11 mouse cellular contexts compared by ENCODE assay signal in the genomic region with DNA sequence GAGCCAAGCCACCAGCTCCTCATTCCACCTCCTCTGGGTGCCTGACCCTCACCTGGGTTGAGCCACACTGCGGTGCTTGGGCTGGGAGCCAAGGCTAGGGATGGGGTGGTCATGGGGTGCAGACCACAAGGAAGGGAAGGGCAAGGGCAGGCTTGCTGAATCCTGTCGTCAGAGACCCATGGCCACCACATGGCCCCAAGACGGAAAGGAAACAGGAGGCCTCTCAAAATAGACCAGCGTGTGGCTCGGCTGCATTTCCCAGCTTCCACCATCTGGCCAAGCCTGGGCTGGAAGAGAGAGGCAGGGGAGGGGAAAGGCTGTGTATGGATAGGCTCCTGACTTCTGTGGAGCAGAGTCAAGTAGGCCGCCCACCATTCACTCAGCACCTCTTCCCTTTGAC. TPM values are rescaled to one million over a fixed set of nuclear protein-coding genes. Genes with fewer than 3 reads are reported as not detected.
DNase-seq lines count a peak whose midpoint lies in the region; ATAC-seq and TF ChIP-seq lines count a peak whose summit lies in the region.
"Had no signal": no experiment of that assay in that cellular context is flagged by ENCODE, and none has a peak within 500 bp of the region (broad histone marks: within the 10 kb centered on the region; RNA-seq: fewer than 3 reads in every experiment).

No protein-coding gene starts in this region.

- H3K27me3 ChIP-seq in heart, embryonic 10.5 days (ENCODE audit: insufficient read depth, poor library complexity, severe bottlenecking) = peaks cover 5% of the 10 kb centered on the region; the same call in 1 of the 2 replicates
- 0 out of 2 replicates have a peak, but pooled peaks cover 2% of the 10 kb centered on the region for H3K27me3 ChIP-seq in heart, postnatal 0 days (ENCODE audit: control insufficient read depth, insufficient read depth, low read length)
- H3K27me3 ChIP-seq in intestine, embryonic 16.5 days (replicated peaks; ENCODE audit: control insufficient read depth, insufficient read depth, low read length) = no peaks in the 10 kb centered on the region
- no peaks in the 10 kb centered on the region for H3K27me3 ChIP-seq in midbrain, embryonic 16.5 days (ENCODE audit: control insufficient read depth, insufficient read depth, low read depth, low read length)
- H3K27me3 ChIP-seq: forebrain, embryonic 15.5 days had no signal

- no peak overlapping the region for H3K4me2 ChIP-seq in heart, postnatal 0 days (ENCODE audit: low read depth, low read length)
- H3K4me2 ChIP-seq in intestine, embryonic 16.5 days (ENCODE audit: low read depth, low read length) = no peak overlapping the region
- H3K4me2 ChIP-seq in midbrain, embryonic 16.5 days (ENCODE audit: low read length) = no peak overlapping the region
- H3K4me2 ChIP-seq: forebrain, embryonic 15.5 days had no signal

- peaks cover 46% of the 10 kb centered on the region for H3K4me1 ChIP-seq in heart, embryonic 10.5 days
- peaks cover 12% of the 10 kb centered on the region for H3K4me1 ChIP-seq in heart, postnatal 0 days (ENCODE audit: control insufficient read depth, insufficient read depth)
- no peaks in the 10 kb centered on the region; the same call in 1 of the 2 replicates for H3K4me1 ChIP-seq in intestine, embryonic 16.5 days (ENCODE audit: control insufficient read depth, insufficient read depth, low read length)
- H3K4me1 ChIP-seq in midbrain, embryonic 16.5 days (ENCODE audit: control insufficient read depth, insufficient read depth, low read length) = peaks cover 14% of the 10 kb centered on the region

- DNase-seq in heart, embryonic 10.5 days (ENCODE audit: low spot score) = no peak
- DNase-seq in heart, postnatal 36 days = no peak
- peak; percentile 28 for DNase-seq in right cerebral cortex, adult 18-20 months
- DNase-seq in right cerebral cortex, postnatal 25 days = no peak
- no peak for DNase-seq in heart, postnatal 0 days (ENCODE audit: low spot score)
- DNase-seq: lung, postnatal 36 days had no signal

- TF ChIP-seq CTCF in heart, postnatal 0 days (IDR thresholded peaks at IDR 0.05; ENCODE audit: low read depth) = no peak

- WGBS in heart, embryonic 10.5 days = 41% methylated on average over 6 of the region's 6 CpGs
- WGBS in heart, postnatal 0 days = 18% methylated on average over 6 of the region's 6 CpGs
- 59% methylated on average over 6 of the region's 6 CpGs for WGBS in intestine, embryonic 16.5 days
- WGBS in midbrain, embryonic 16.5 days = 73% methylated on average over 6 of the region's 6 CpGs

- H3K27ac ChIP-seq in heart, embryonic 10.5 days = peak overlapping the region; percentile 47; the same call in 1 of the 2 replicates
- H3K27ac ChIP-seq in heart, postnatal 0 days (ENCODE audit: low read depth) = no peak overlapping the region
- H3K27ac ChIP-seq in intestine, embryonic 16.5 days (ENCODE audit: low read length) = no peak overlapping the region
- no peak overlapping the region for H3K27ac ChIP-seq in midbrain, embryonic 16.5 days (ENCODE audit: low read length)
- H3K27ac ChIP-seq: forebrain, embryonic 15.5 days; hindbrain, postnatal 0 days had no signal

- no peak for TF ChIP-seq EP300 in heart, postnatal 0 days (IDR thresholded peaks at IDR 0.05; ENCODE audit: low read depth)

- ATAC-seq in heart, postnatal 0 days (ENCODE audit: insufficient read depth, low read depth) = peak; percentile 24
- no peak for ATAC-seq in intestine, embryonic 16.5 days
- no peak for ATAC-seq in midbrain, embryonic 16.5 days
- ATAC-seq: forebrain, embryonic 15.5 days; hindbrain, postnatal 0 days had no signal

- no peaks in the 10 kb centered on the region for H3K9me3 ChIP-seq in heart, embryonic 10.5 days
- H3K9me3 ChIP-seq in heart, postnatal 0 days (replicated peaks; ENCODE audit: control insufficient read depth, low read length) = no peaks in the 10 kb centered on the region
- no peaks in the 10 kb centered on the region for H3K9me3 ChIP-seq in intestine, embryonic 16.5 days (ENCODE audit: control insufficient read depth, low read length)
- H3K9me3 ChIP-seq in midbrain, embryonic 16.5 days (replicated peaks; ENCODE audit: control insufficient read depth, low read length, poor library complexity, severe bottlenecking) = no peaks in the 10 kb centered on the region
- H3K9me3 ChIP-seq: forebrain, embryonic 15.5 days; G1E had no signal

- no peak overlapping the region for H3K4me3 ChIP-seq in heart, embryonic 10.5 days
- H3K4me3 ChIP-seq in heart, postnatal 0 days (ENCODE audit: low read depth, low read length) = no peak overlapping the region
- no peak overlapping the region for H3K4me3 ChIP-seq in intestine, embryonic 16.5 days (ENCODE audit: low read length)
- H3K4me3 ChIP-seq in midbrain, embryonic 16.5 days (ENCODE audit: low read depth, low read length) = no peak overlapping the region
- H3K4me3 ChIP-seq: forebrain, embryonic 15.5 days had no signal

- intact Hi-C loops in heart, postnatal 36 days (cut with DNase I) = no loop called here

- H3K9ac ChIP-seq in heart, postnatal 0 days (replicated peaks; ENCODE audit: low read depth, low read length) = no peak overlapping the region
- H3K9ac ChIP-seq in intestine, embryonic 16.5 days (ENCODE audit: low read depth, low read length) = no peak overlapping the region
- no peak overlapping the region for H3K9ac ChIP-seq in midbrain, embryonic 16.5 days (ENCODE audit: low read depth, low read length)
- H3K9ac ChIP-seq: forebrain, embryonic 15.5 days had no signal

- H3K36me3 ChIP-seq in heart, embryonic 10.5 days = no peaks in the 10 kb centered on the region
- H3K36me3 ChIP-seq in heart, postnatal 0 days (replicated peaks; ENCODE audit: control insufficient read depth, insufficient read depth, low read length) = no peaks in the 10 kb centered on the region
- no peaks in the 10 kb centered on the region for H3K36me3 ChIP-seq in intestine, embryonic 16.5 days (ENCODE audit: control insufficient read depth, insufficient read depth, low read length)
- H3K36me3 ChIP-seq in midbrain, embryonic 16.5 days (ENCODE audit: control insufficient read depth, insufficient read depth, low read length) = no peaks in the 10 kb centered on the region
- H3K36me3 ChIP-seq: forebrain, embryonic 15.5 days; G1E had no signal

RNA-seq across cellular contexts. Expression of a gene that starts 34.5 kb away (rescaled TPM):
- polyA plus RNA-seq in heart, embryonic 10.5 days (2016; fragmentation: Nextera tagmentation; extraction: Ambion mirVana) = 0.12 TPM in 1 of 2 replicates, not detected in the other
- not detected for total RNA-seq in heart, postnatal 36 days (2021)
- total RNA-seq in heart, postnatal 0 days (2014; rRNA removed; ENCODE audit: low replicate concordance) = not detected in 2 replicates
- polyA plus RNA-seq in heart, postnatal 0 days (2015; fragmentation: Nextera tagmentation; extraction: Ambion mirVana) = 0.08 TPM in 1 of 2 replicates, not detected in the other
- polyA plus RNA-seq in intestine, embryonic 16.5 days (2015; fragmentation: Nextera tagmentation; extraction: Ambion mirVana) = not detected in 2 replicates
- polyA plus RNA-seq in midbrain, embryonic 16.5 days (2015; fragmentation: Nextera tagmentation; extraction: Ambion mirVana) = 0.21 TPM in 1 of 2 replicates, not detected in the other
- total RNA-seq: G1E; hindbrain, postnatal 0 days had no signal
- polyA plus RNA-seq: G1E had no signal

RNA-seq across cellular contexts. Expression of a gene that starts 53.6 kb away (rescaled TPM):
- 2.6 and 3.1 TPM in 2 replicates for polyA plus RNA-seq in heart, embryonic 10.5 days (2016; fragmentation: Nextera tagmentation; extraction: Ambion mirVana)
- 1 to 10 TPM; 8.4 to 9.7 TPM for total RNA-seq in heart, postnatal 36 days (2021)
- 39.3 and 41.6 TPM in 2 replicates for total RNA-seq in heart, postnatal 0 days (2014; rRNA removed; ENCODE audit: low replicate concordance)
- polyA plus RNA-seq in heart, postnatal 0 days (2015; fragmentation: Nextera tagmentation; extraction: Ambion mirVana) = 9.0 and 10.8 TPM in 2 replicates
- polyA plus RNA-seq in intestine, embryonic 16.5 days (2015; fragmentation: Nextera tagmentation; extraction: Ambion mirVana) = 7.7 and 11.6 TPM in 2 replicates
- polyA plus RNA-seq in midbrain, embryonic 16.5 days (2015; fragmentation: Nextera tagmentation; extraction: Ambion mirVana) = 5.3 and 5.8 TPM in 2 replicates
- total RNA-seq: G1E had no signal

RNA-seq across cellular contexts. Expression of a gene that starts 53.7 kb away (rescaled TPM):
- 7.9 and 8.3 TPM in 2 replicates for polyA plus RNA-seq in heart, embryonic 10.5 days (2016; fragmentation: Nextera tagmentation; extraction: Ambion mirVana)
- total RNA-seq in heart, postnatal 36 days (2021) = 1 to 10 TPM; 4.0 to 6.2 TPM
- 8.4 and 42.5 TPM in 2 replicates for total RNA-seq in heart, postnatal 0 days (2014; rRNA removed; ENCODE audit: low replicate concordance)
- polyA plus RNA-seq in heart, postnatal 0 days (2015; fragmentation: Nextera tagmentation; extraction: Ambion mirVana) = 6.1 and 6.2 TPM in 2 replicates
- 5.4 and 6.1 TPM in 2 replicates for polyA plus RNA-seq in intestine, embryonic 16.5 days (2015; fragmentation: Nextera tagmentation; extraction: Ambion mirVana)
- polyA plus RNA-seq in midbrain, embryonic 16.5 days (2015; fragmentation: Nextera tagmentation; extraction: Ambion mirVana) = 4.3 and 4.5 TPM in 2 replicates
